Mouse (Mus musculus) lung, postnatal 0 days (tissue): ENCODE measurements around the gene Ufc1.

Experiments used
- CTCF ChIP-seq: IDR thresholded peaks from 2 replicates; pipeline ENCODE4 v1.5.1; 2016; ENCODE audit warnings: antibody characterized with exemption, mild to moderate bottlenecking
- EP300 ChIP-seq: IDR thresholded peaks from 2 replicates; pipeline ENCODE4 v1.6.1; 2016; ENCODE audit warnings: antibody characterized with exemption, mild to moderate bottlenecking, control low read depth

GRCm38 (mm10) chr1:171280250-171280915, 14.4 kb downstream of the Ufc1 start:
- TF ChIP-seq CTCF (no peak), EP300 (no peak)
